Mouse (Mus musculus) testis, adult 2 months (tissue): ENCODE results near the gene Ltf.

Source experiments
- CTCF ChIP-seq: fragments of 200-500 bp; IDR thresholded peaks from 2 replicates; pipeline ENCODE4 v1.5.1; 2012; ENCODE audit warnings: low read depth, mild to moderate bottlenecking, inconsistent platforms, low read length, moderate library complexity; ENCODE audit not compliant: control insufficient read depth, insufficient read depth, insufficient replicate concordance
- POLR2A ChIP-seq: fragments of 200-500 bp; IDR thresholded peaks from 2 replicates; pipeline ENCODE4 v1.6.1; 2012; ENCODE audit warnings: low read depth, mild to moderate bottlenecking, inconsistent platforms, low read length, moderate library complexity; ENCODE audit not compliant: control insufficient read depth

DNA sequence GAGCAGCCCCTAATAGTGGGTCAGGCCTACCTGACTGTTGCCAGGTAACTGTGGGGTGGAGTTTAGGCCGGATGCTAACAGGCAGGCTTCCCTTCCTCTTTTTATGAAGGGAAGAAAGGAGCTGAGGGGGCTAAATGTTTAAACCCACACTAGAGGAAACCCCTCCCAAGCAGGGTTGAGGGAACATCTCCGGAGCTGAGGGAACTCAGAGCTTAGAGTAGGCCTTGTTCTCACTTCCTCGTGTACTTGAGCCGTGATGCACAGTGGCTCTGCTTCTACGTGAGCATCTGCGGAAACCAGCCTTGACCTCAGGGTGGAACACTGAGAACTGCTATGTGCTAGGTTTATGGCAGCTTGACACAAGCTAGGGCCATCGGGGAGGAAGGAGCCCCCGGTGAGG, 61.7 kb downstream of the Ltf start:
- TF ChIP-seq POLR2A (no peak), CTCF (no peak)
